Mouse (Mus musculus) gonadal fat pad, adult 2 months (tissue): ENCODE results near the gene Cdkal1. TPM values are rescaled to one million over a fixed set of nuclear protein-coding genes. Genes with fewer than 3 reads are reported as not detected.

Experiments used
- polyA plus RNA-seq: library from polyadenylated mRNA; depleted of rRNA; stranded (reverse); fragments of >200 nt; gene quantifications from 2 replicates; pipeline ENCODE4 v1.2.3, GENCODE M21; 2012; rRNA removed

Cdkal1 gene
- polyA plus RNA-seq, 1 experiment = 2.8 TPM

Other genes with a start within 250 kb of the Cdkal1 start
- gene E2f3, start 130.4 kb upstream of the Cdkal1 start, polyA plus RNA-seq = 5.2 and 5.5 TPM in 2 replicates